Mouse (Mus musculus) liver, embryonic 15.5 days (tissue): ENCODE results near the gene Rxfp3. TPM values are rescaled to one million over a fixed set of nuclear protein-coding genes. Genes with fewer than 3 reads are reported as not detected.

Source experiments
- ATAC-seq: fragments of 200-750 bp; cut with Nextera tagmentation; 2 replicates; pipeline ENCODE4 v1.8.0; 2017; ENCODE audit warnings: moderate number of reproducible peaks, mild to moderate bottlenecking, moderate library complexity; ENCODE audit not compliant: insufficient read depth
- H3K27ac ChIP-seq: fragments of 300-500 bp; sonication (generic); replicated peaks from 2 replicates; pipeline ENCODE4 v1.5.1; 2015; ENCODE audit warnings: mild to moderate bottlenecking, inconsistent platforms
- H3K27me3 ChIP-seq: fragments of 300-500 bp; sonication (generic); 2 replicates; pipeline ENCODE4 v1.6.1; 2015; ENCODE audit warnings: mild to moderate bottlenecking, inconsistent platforms
- H3K36me3 ChIP-seq: fragments of 300-500 bp; sonication (generic); replicated peaks from 2 replicates; pipeline ENCODE4 v1.6.1; 2015; ENCODE audit warnings: moderate library complexity, mild to moderate bottlenecking, inconsistent platforms
- H3K4me1 ChIP-seq: fragments of 300-500 bp; sonication (generic); replicated peaks from 2 replicates; pipeline ENCODE4 v1.6.1; 2015; ENCODE audit warnings: inconsistent platforms
- H3K4me2 ChIP-seq: fragments of 300-500 bp; sonication (generic); 2 replicates; pipeline ENCODE4 v1.6.1; 2015; ENCODE audit warnings: moderate library complexity, mild to moderate bottlenecking, inconsistent platforms
- H3K4me3 ChIP-seq: fragments of 300-500 bp; sonication (generic); replicated peaks from 2 replicates; pipeline ENCODE4 v1.5.1; 2015; ENCODE audit warnings: mild to moderate bottlenecking, inconsistent platforms
- H3K9ac ChIP-seq: fragments of 300-500 bp; sonication (generic); 2 replicates; pipeline ENCODE4 v1.6.1; 2015; ENCODE audit warnings: moderate library complexity, mild to moderate bottlenecking, inconsistent platforms
- H3K9me3 ChIP-seq: fragments of 300-500 bp; sonication (generic); replicated peaks from 2 replicates; pipeline ENCODE4 v1.6.1; 2016; ENCODE audit warnings: inconsistent platforms
- WGBS: fragments of 180-500 bp; shearing (Covaris S2); methylation state at CpG from one replicate; pipeline ENCODE4 v1.1.7; 2015; ENCODE audit warnings: mixed read lengths; ENCODE audit not compliant: insufficient replicate concordance; 5-methylcytosine and 5-hydroxymethylcytosine counted together
- polyA plus RNA-seq: library from polyadenylated mRNA; unstranded; fragments of >200 nt; fragmentation: Nextera tagmentation; extraction: Ambion mirVana; gene quantifications from 2 replicates; pipeline ENCODE4 v1.2.1, GENCODE M21; 2015

Gene Rxfp3
- polyA plus RNA-seq, 1 experiment from 2014 or later: 0.03 TPM

- Histone ChIP-seq H3K4me3 (no peak overlapping the region), H3K9me3 (no peaks in the 10 kb centered on the region), H3K36me3 (no peaks in the 10 kb centered on the region), H3K9ac (no peak overlapping the region), H3K4me1 (no peaks in the 10 kb centered on the region; the same call in 1 of the 2 replicates), H3K27ac (no peak overlapping the region), H3K4me2 (no peak overlapping the region), H3K27me3 (peaks cover 7% of the 10 kb centered on the region)
- 59% methylated on average over 3 of the region's 3 CpGs for WGBS
- peak; percentile 36 for ATAC-seq
These were observed 7.6 kb downstream of the Rxfp3 start for GRCm38 (mm10) chr15:11030188-11030587.

- no peak overlapping the region for H3K9ac ChIP-seq
- H3K27ac ChIP-seq: peak overlapping the region; percentile 77
- H3K4me3 ChIP-seq: no peak overlapping the region
- H3K4me1 ChIP-seq: no peaks in the 10 kb centered on the region; the same call in 1 of the 2 replicates
- H3K9me3 ChIP-seq: no peaks in the 10 kb centered on the region
- ATAC-seq: peak; percentile 77
- H3K4me2 ChIP-seq: no peak overlapping the region
- no peaks in the 10 kb centered on the region for H3K36me3 ChIP-seq
- H3K27me3 ChIP-seq: no peaks in the 10 kb centered on the region
- 34% methylated on average over 4 of the region's 4 CpGs for WGBS
These were observed 10.8 kb downstream of the Rxfp3 start for GRCm38 (mm10) chr15:11026801-11027561.

GRCm38 (mm10) chr15:11014931-11015330 is 22.9 kb downstream of the Rxfp3 start:
- Histone ChIP-seq H3K9ac (no peak overlapping the region), H3K4me3 (no peak overlapping the region), H3K9me3 (no peaks in the 10 kb centered on the region), H3K36me3 (no peaks in the 10 kb centered on the region), H3K27me3 (no peaks in the 10 kb centered on the region), H3K4me1 (peaks cover 4% of the 10 kb centered on the region; the same call in 1 of the 2 replicates), H3K27ac (no peak overlapping the region), H3K4me2 (no peak overlapping the region)
- 48% methylated on average over 2 of the region's 2 CpGs for WGBS
- no peak for ATAC-seq

GRCm38 (mm10) chr15:11010976-11011548 is 26.7 kb downstream of the Rxfp3 start:
- no peak overlapping the region for H3K4me2 ChIP-seq
- H3K27ac ChIP-seq: no peak overlapping the region
- WGBS: 61% methylated on average over 11 of the region's 11 CpGs
- H3K4me1 ChIP-seq: peaks cover 4% of the 10 kb centered on the region; the same call in 1 of the 2 replicates
- no peak overlapping the region for H3K9ac ChIP-seq
- ATAC-seq: peak; percentile 73; the same call in 1 of the 2 replicates
- no peak overlapping the region for H3K4me3 ChIP-seq
- no peaks in the 10 kb centered on the region for H3K36me3 ChIP-seq
- no peaks in the 10 kb centered on the region for H3K27me3 ChIP-seq
- H3K9me3 ChIP-seq: no peaks in the 10 kb centered on the region

GRCm38 (mm10) chr15:11008756-11009155 is 29.0 kb downstream of the Rxfp3 start:
- Histone ChIP-seq H3K9me3 (no peaks in the 10 kb centered on the region), H3K9ac (no peak overlapping the region), H3K27ac (no peak overlapping the region), H3K4me2 (no peak overlapping the region), H3K4me3 (no peak overlapping the region), H3K36me3 (no peaks in the 10 kb centered on the region), H3K27me3 (no peaks in the 10 kb centered on the region), H3K4me1 (peaks cover 4% of the 10 kb centered on the region; the same call in 1 of the 2 replicates)
- WGBS: 23% methylated on average over 5 of the region's 5 CpGs
- ATAC-seq: no peak

- Histone ChIP-seq H3K9me3 (no peaks in the 10 kb centered on the region), H3K27ac (no peak overlapping the region), H3K9ac (no peak overlapping the region), H3K36me3 (no peaks in the 10 kb centered on the region), H3K27me3 (no peaks in the 10 kb centered on the region), H3K4me2 (no peak overlapping the region), H3K4me3 (no peak overlapping the region), H3K4me1 (no peaks in the 10 kb centered on the region)
- ATAC-seq: no peak
- 55% methylated on average over 6 of the region's 6 CpGs for WGBS
These were observed 33.1 kb downstream of the Rxfp3 start for GRCm38 (mm10) chr15:11004646-11005045.

GRCm38 (mm10) chr15:11003791-11004190 is 34.0 kb downstream of the Rxfp3 start:
- no peak overlapping the region for H3K27ac ChIP-seq
- H3K4me2 ChIP-seq: no peak overlapping the region
- H3K27me3 ChIP-seq: no peaks in the 10 kb centered on the region
- no peak for ATAC-seq
- no peaks in the 10 kb centered on the region for H3K9me3 ChIP-seq
- H3K4me3 ChIP-seq: no peak overlapping the region
- no peaks in the 10 kb centered on the region for H3K4me1 ChIP-seq
- 67% methylated on average over 4 of the region's 4 CpGs for WGBS
- no peak overlapping the region for H3K9ac ChIP-seq
- H3K36me3 ChIP-seq: no peaks in the 10 kb centered on the region

GRCm38 (mm10) chr15:11000421-11000820 is 37.4 kb downstream of the Rxfp3 start, which contains the start of gene Slc45a2:
Slc45a2 (plus strand) TSS chr15:11000721.
- no peaks in the 10 kb centered on the region for H3K4me1 ChIP-seq
- no peak for ATAC-seq
- WGBS: 63% methylated on average over 7 of the region's 7 CpGs
- no peaks in the 10 kb centered on the region for H3K9me3 ChIP-seq
- H3K9ac ChIP-seq: no peak within 1 kb of the TSS
- no peak within 1 kb of the TSS for H3K27ac ChIP-seq
- no peak within 1 kb of the TSS for H3K4me2 ChIP-seq
- no peaks in the 10 kb centered on the region for H3K27me3 ChIP-seq
- H3K36me3 ChIP-seq: no peaks in the 10 kb centered on the region
- no peak within 1 kb of the TSS for H3K4me3 ChIP-seq

GRCm38 (mm10) chr15:10999832-11000231 is 38.0 kb downstream of the Rxfp3 start:
- Histone ChIP-seq H3K4me1 (no peaks in the 10 kb centered on the region), H3K27me3 (no peaks in the 10 kb centered on the region), H3K9me3 (no peaks in the 10 kb centered on the region), H3K36me3 (peaks cover 4% of the 10 kb centered on the region; the same call in 1 of the 2 replicates), H3K4me2 (no peak overlapping the region), H3K4me3 (no peak overlapping the region), H3K27ac (no peak overlapping the region), H3K9ac (no peak overlapping the region)
- no peak for ATAC-seq
- 42% methylated on average over 5 of the region's 5 CpGs for WGBS

- no peak overlapping the region for H3K4me2 ChIP-seq
These were observed 46.2 kb downstream of the Rxfp3 start for GRCm38 (mm10) chr15:10991566-10991965.

GRCm38 (mm10) chr15:10990411-10990810 is 47.4 kb downstream of the Rxfp3 start:
- Histone ChIP-seq H3K9me3 (no peaks in the 10 kb centered on the region), H3K27ac (no peak overlapping the region), H3K27me3 (no peaks in the 10 kb centered on the region), H3K36me3 (peaks cover 10% of the 10 kb centered on the region; the same call in 1 of the 2 replicates), H3K4me3 (no peak overlapping the region), H3K9ac (no peak overlapping the region), H3K4me2 (no peak overlapping the region), H3K4me1 (peaks cover 11% of the 10 kb centered on the region; the same call in 1 of the 2 replicates)
- 25% methylated on average over 2 of the region's 2 CpGs for WGBS
- ATAC-seq: no peak

More at GRCm38 (mm10) chr15:10991566-10991965, 46.2 kb downstream of the Rxfp3 start:
- Histone ChIP-seq H3K4me3 (no peak overlapping the region), H3K27ac (no peak overlapping the region), H3K27me3 (no peaks in the 10 kb centered on the region), H3K4me1 (0 out of 2 replicates have a peak, but pooled peaks cover 6% of the 10 kb centered on the region), H3K36me3 (peaks cover 10% of the 10 kb centered on the region; the same call in 1 of the 2 replicates), H3K9ac (no peak overlapping the region), H3K9me3 (no peaks in the 10 kb centered on the region)
- 70% methylated on average over 1 of the region's 1 CpGs for WGBS
- no peak for ATAC-seq
